Mouse (Mus musculus): ENCODE results near the gene Usp30. TPM values are rescaled to one million over a fixed set of nuclear protein-coding genes. Genes with fewer than 3 reads are reported as not detected.

Gene Usp30
- 7.6 and 9.5 TPM in 2 replicates for polyA plus RNA-seq (2015; fragmentation: Nextera tagmentation; extraction: Ambion mirVana)

- WGBS: 85% methylated on average over 6 of the region's 6 CpGs
- no peaks in the 10 kb centered on the region for H3K27me3 ChIP-seq (ENCODE audit: control insufficient read depth, insufficient read depth, low read length)
- no peak within 1 kb of the TSS for H3K27ac ChIP-seq (ENCODE audit: low read length)
- H3K9me3 ChIP-seq (replicated peaks; ENCODE audit: control insufficient read depth, low read length): no peaks in the 10 kb centered on the region
- ATAC-seq (replicated peaks; ENCODE audit: extremely low read depth, insufficient read depth, low FRiP score): no peak
- no peaks in the 10 kb centered on the region for H3K36me3 ChIP-seq (ENCODE audit: control insufficient read depth, insufficient read depth)
- no peak within 1 kb of the TSS for H3K4me3 ChIP-seq (ENCODE audit: low read length)
- H3K4me2 ChIP-seq (ENCODE audit: low read depth, low read length): no peak within 1 kb of the TSS
- H3K4me1 ChIP-seq (ENCODE audit: control insufficient read depth, insufficient read depth, low read length): no peaks in the 10 kb centered on the region
- no peak within 1 kb of the TSS for H3K9ac ChIP-seq (ENCODE audit: low read length)
These were observed at the start of gene Usp30 for GRCm38 (mm10) chr5:114065161-114065560. Gene Usp30, plus strand, starts transcription at chr5:114065461.

DNA sequence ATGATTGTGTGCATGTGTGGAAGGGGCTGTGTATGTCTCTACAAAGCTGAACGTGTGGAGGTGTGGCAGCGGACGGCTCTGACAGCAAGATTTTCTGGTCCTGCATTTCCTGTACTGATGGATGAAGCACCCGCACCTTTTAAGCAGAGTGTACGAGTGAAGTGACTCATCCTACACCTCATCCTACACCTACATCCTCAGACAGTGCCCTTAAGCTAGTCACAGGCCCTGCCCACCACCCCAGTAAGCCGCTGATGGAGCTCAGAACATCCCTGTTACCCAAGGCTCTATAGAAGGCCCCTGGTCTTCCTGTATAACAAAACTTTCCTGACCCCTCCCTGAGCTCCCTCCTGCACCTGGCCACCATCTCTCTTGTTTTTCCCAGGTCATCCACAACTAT is 40.9 kb upstream of the Usp30 start:
- H3K4me2 ChIP-seq (ENCODE audit: low read depth, low read length): no peak overlapping the region
- H3K9me3 ChIP-seq (replicated peaks; ENCODE audit: control insufficient read depth, low read length): no peaks in the 10 kb centered on the region
- H3K27me3 ChIP-seq (ENCODE audit: control insufficient read depth, insufficient read depth, low read length): no peaks in the 10 kb centered on the region; the same call in 1 of the 2 replicates
- H3K27ac ChIP-seq (ENCODE audit: low read length): no peak overlapping the region
- 50% methylated on average over 6 of the region's 6 CpGs for WGBS
- ATAC-seq (replicated peaks; ENCODE audit: extremely low read depth, insufficient read depth, low FRiP score): no peak
- H3K36me3 ChIP-seq (ENCODE audit: control insufficient read depth, insufficient read depth): no peaks in the 10 kb centered on the region
- H3K4me1 ChIP-seq (ENCODE audit: control insufficient read depth, insufficient read depth, low read length): peaks cover 2% of the 10 kb centered on the region; the same call in 1 of the 2 replicates
- no peak overlapping the region for H3K4me3 ChIP-seq (ENCODE audit: low read length)
- no peak overlapping the region for H3K9ac ChIP-seq (ENCODE audit: low read length)

DNA sequence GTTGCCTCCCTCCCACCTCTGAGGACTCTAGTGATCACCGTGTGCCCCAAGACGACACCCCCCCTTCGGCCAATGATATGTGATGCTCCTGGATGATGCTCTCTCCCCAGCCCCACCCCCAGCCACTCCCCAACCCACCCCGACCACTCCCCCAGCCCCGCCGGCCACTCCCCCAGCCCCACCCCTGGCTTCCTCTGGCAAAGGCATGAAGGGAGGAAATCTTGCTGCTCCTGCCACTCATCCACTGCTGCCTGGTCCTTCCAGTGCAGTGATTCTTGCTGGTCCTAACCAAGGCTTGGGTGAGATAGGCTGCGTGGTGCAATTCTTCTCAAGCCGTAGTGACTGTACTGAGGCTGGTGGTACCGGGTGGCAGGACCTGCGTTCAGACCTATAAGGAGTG is 40.4 kb upstream of the Usp30 start:
- 7% methylated on average over 10 of the region's 10 CpGs for WGBS
- no peak overlapping the region for H3K4me2 ChIP-seq (ENCODE audit: low read depth, low read length)
- no peak for ATAC-seq (replicated peaks; ENCODE audit: extremely low read depth, insufficient read depth, low FRiP score)

GRCm38 (mm10) chr5:114027217-114027944 is 37.9 kb upstream of the Usp30 start:
- no peaks in the 10 kb centered on the region for H3K9me3 ChIP-seq (replicated peaks; ENCODE audit: control insufficient read depth, low read length)
- H3K27ac ChIP-seq (ENCODE audit: low read length): no peak overlapping the region
- no peak overlapping the region for H3K4me3 ChIP-seq (ENCODE audit: low read length)
- WGBS: 78% methylated on average over 12 of the region's 12 CpGs
- H3K4me2 ChIP-seq (ENCODE audit: low read depth, low read length): no peak overlapping the region
- no peaks in the 10 kb centered on the region; the same call in 1 of the 2 replicates for H3K27me3 ChIP-seq (ENCODE audit: control insufficient read depth, insufficient read depth, low read length)
- H3K36me3 ChIP-seq (ENCODE audit: control insufficient read depth, insufficient read depth): no peaks in the 10 kb centered on the region
- ATAC-seq (replicated peaks; ENCODE audit: extremely low read depth, insufficient read depth, low FRiP score): no peak
- H3K4me1 ChIP-seq (ENCODE audit: control insufficient read depth, insufficient read depth, low read length): peaks cover 2% of the 10 kb centered on the region; the same call in 1 of the 2 replicates
- no peak overlapping the region for H3K9ac ChIP-seq (ENCODE audit: low read length)

More for the DNA sequence above, 40.4 kb upstream of the Usp30 start:
- Histone ChIP-seq H3K36me3 (ENCODE audit: control insufficient read depth, insufficient read depth) (no peaks in the 10 kb centered on the region), H3K4me3 (ENCODE audit: low read length) (no peak overlapping the region), H3K27ac (ENCODE audit: low read length) (no peak overlapping the region), H3K9ac (ENCODE audit: low read length) (no peak overlapping the region), H3K4me1 (ENCODE audit: control insufficient read depth, insufficient read depth, low read length) (peaks cover 2% of the 10 kb centered on the region; the same call in 1 of the 2 replicates), H3K27me3 (ENCODE audit: control insufficient read depth, insufficient read depth, low read length) (no peaks in the 10 kb centered on the region; the same call in 1 of the 2 replicates), H3K9me3 (replicated peaks; ENCODE audit: control insufficient read depth, low read length) (no peaks in the 10 kb centered on the region)

- H3K9ac ChIP-seq (ENCODE audit: low read length): no peak overlapping the region
- no peaks in the 10 kb centered on the region for H3K9me3 ChIP-seq (replicated peaks; ENCODE audit: control insufficient read depth, low read length)
- H3K27ac ChIP-seq (ENCODE audit: low read length): no peak overlapping the region
- no peak overlapping the region for H3K4me2 ChIP-seq (ENCODE audit: low read depth, low read length)
- WGBS: 74% methylated on average over 12 of the region's 12 CpGs
- no peak for ATAC-seq (replicated peaks; ENCODE audit: extremely low read depth, insufficient read depth, low FRiP score)
- H3K4me1 ChIP-seq (ENCODE audit: control insufficient read depth, insufficient read depth, low read length): peaks cover 2% of the 10 kb centered on the region; the same call in 1 of the 2 replicates
- H3K36me3 ChIP-seq (ENCODE audit: control insufficient read depth, insufficient read depth): no peaks in the 10 kb centered on the region
- H3K4me3 ChIP-seq (ENCODE audit: low read length): no peak overlapping the region
- no peaks in the 10 kb centered on the region; the same call in 1 of the 2 replicates for H3K27me3 ChIP-seq (ENCODE audit: control insufficient read depth, insufficient read depth, low read length)
These were observed 37.1 kb upstream of the Usp30 start for GRCm38 (mm10) chr5:114028111-114028510.

DNA sequence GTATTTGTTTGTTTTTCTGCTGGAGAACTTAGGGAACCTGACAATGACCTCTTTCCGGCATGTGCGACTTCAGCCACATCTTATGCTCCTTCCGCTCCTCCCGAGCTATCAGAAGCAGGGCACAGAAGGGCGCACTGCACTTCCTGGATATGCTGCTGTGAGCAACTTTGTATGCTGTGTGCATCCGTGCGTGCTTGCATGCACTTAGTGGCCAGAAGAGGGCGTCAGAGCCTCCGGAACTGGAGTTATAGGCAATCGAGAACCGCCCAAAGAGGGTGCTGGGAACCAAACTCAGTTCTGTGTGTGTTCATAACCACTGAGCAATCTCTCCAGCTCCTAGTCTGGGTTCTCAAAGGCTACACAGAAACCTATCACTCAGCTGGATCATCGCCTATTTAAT is 34.6 kb upstream of the Usp30 start:
- 85% methylated on average over 12 of the region's 12 CpGs for WGBS
- H3K27me3 ChIP-seq (ENCODE audit: control insufficient read depth, insufficient read depth, low read length): no peaks in the 10 kb centered on the region; the same call in 1 of the 2 replicates
- H3K27ac ChIP-seq (ENCODE audit: low read length): no peak overlapping the region
- H3K4me1 ChIP-seq (ENCODE audit: control insufficient read depth, insufficient read depth, low read length): no peaks in the 10 kb centered on the region
- H3K4me2 ChIP-seq (ENCODE audit: low read depth, low read length): no peak overlapping the region
- no peak for ATAC-seq (replicated peaks; ENCODE audit: extremely low read depth, insufficient read depth, low FRiP score)
- no peak overlapping the region for H3K9ac ChIP-seq (ENCODE audit: low read length)
- H3K9me3 ChIP-seq (replicated peaks; ENCODE audit: control insufficient read depth, low read length): no peaks in the 10 kb centered on the region
- no peak overlapping the region for H3K4me3 ChIP-seq (ENCODE audit: low read length)
- no peaks in the 10 kb centered on the region for H3K36me3 ChIP-seq (ENCODE audit: control insufficient read depth, insufficient read depth)

DNA sequence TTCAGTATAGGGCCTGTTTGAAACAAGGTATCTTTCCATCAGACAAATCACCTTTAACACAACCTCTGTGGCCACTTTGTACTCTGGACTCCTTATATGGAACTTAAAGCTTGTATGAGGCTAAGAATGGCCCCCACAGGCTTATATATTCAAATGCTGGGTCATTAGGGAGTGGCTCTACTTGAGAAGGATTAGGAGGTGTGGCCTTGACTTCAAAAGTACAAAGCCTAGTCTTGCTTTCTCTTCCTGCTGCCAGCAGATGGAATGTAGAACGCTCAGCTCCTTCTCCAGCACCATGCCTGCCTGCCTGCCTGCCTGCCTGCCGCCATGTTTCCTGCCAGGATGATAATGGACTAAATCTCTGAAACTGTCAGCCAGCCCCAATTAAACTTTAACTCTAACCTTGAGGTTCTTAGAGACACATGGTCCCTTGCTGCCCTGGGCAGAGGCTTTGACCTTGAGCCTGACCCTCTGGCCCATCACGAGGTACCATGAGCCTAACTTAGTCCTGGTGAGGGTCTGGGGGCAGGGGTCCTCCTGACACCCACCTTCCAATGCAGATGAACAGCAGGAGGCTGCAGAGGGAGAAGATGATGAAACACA is 33.0 kb upstream of the Usp30 start:
- H3K4me3 ChIP-seq (ENCODE audit: low read length): no peak overlapping the region
- no peaks in the 10 kb centered on the region for H3K36me3 ChIP-seq (ENCODE audit: control insufficient read depth, insufficient read depth)
- 78% methylated on average over 3 of the region's 3 CpGs for WGBS
- H3K9ac ChIP-seq (ENCODE audit: low read length): no peak overlapping the region
- no peak for ATAC-seq (replicated peaks; ENCODE audit: extremely low read depth, insufficient read depth, low FRiP score)
- H3K9me3 ChIP-seq (replicated peaks; ENCODE audit: control insufficient read depth, low read length): no peaks in the 10 kb centered on the region
- no peaks in the 10 kb centered on the region for H3K4me1 ChIP-seq (ENCODE audit: control insufficient read depth, insufficient read depth, low read length)
- no peak overlapping the region for H3K4me2 ChIP-seq (ENCODE audit: low read depth, low read length)
- H3K27me3 ChIP-seq (ENCODE audit: control insufficient read depth, insufficient read depth, low read length): no peaks in the 10 kb centered on the region; the same call in 1 of the 2 replicates
- no peak overlapping the region for H3K27ac ChIP-seq (ENCODE audit: low read length)

GRCm38 (mm10) chr5:114034393-114034792 is 30.9 kb upstream of the Usp30 start:
- 75% methylated on average over 7 of the region's 7 CpGs for WGBS
- H3K4me2 ChIP-seq (ENCODE audit: low read depth, low read length): no peak overlapping the region
- no peak for ATAC-seq (replicated peaks; ENCODE audit: extremely low read depth, insufficient read depth, low FRiP score)
- no peak overlapping the region for H3K27ac ChIP-seq (ENCODE audit: low read length)
- no peaks in the 10 kb centered on the region for H3K27me3 ChIP-seq (ENCODE audit: control insufficient read depth, insufficient read depth, low read length)
- no peaks in the 10 kb centered on the region for H3K4me1 ChIP-seq (ENCODE audit: control insufficient read depth, insufficient read depth, low read length)
- no peaks in the 10 kb centered on the region for H3K36me3 ChIP-seq (ENCODE audit: control insufficient read depth, insufficient read depth)
- no peak overlapping the region for H3K9ac ChIP-seq (ENCODE audit: low read length)
- H3K4me3 ChIP-seq (ENCODE audit: low read length): no peak overlapping the region
- H3K9me3 ChIP-seq (replicated peaks; ENCODE audit: control insufficient read depth, low read length): no peaks in the 10 kb centered on the region

GRCm38 (mm10) chr5:114035111-114035510 is 30.1 kb upstream of the Usp30 start:
- no peak overlapping the region for H3K27ac ChIP-seq (ENCODE audit: low read length)
- ATAC-seq (replicated peaks; ENCODE audit: extremely low read depth, insufficient read depth, low FRiP score): no peak
- no peaks in the 10 kb centered on the region for H3K9me3 ChIP-seq (replicated peaks; ENCODE audit: control insufficient read depth, low read length)
- H3K9ac ChIP-seq (ENCODE audit: low read length): no peak overlapping the region
- no peaks in the 10 kb centered on the region for H3K36me3 ChIP-seq (ENCODE audit: control insufficient read depth, insufficient read depth)
- no peak overlapping the region for H3K4me2 ChIP-seq (ENCODE audit: low read depth, low read length)
- H3K4me1 ChIP-seq (ENCODE audit: control insufficient read depth, insufficient read depth, low read length): no peaks in the 10 kb centered on the region
- no peak overlapping the region for H3K4me3 ChIP-seq (ENCODE audit: low read length)
- 61% methylated on average over 10 of the region's 10 CpGs for WGBS
- H3K27me3 ChIP-seq (ENCODE audit: control insufficient read depth, insufficient read depth, low read length): no peaks in the 10 kb centered on the region
